Mouse (Mus musculus) stomach, postnatal 0 days (tissue): ENCODE measurements around the gene Ctnnd2.

ENCODE experiments used
- CTCF ChIP-seq: IDR thresholded peaks from 2 replicates; pipeline ENCODE4 v1.5.1; 2016; ENCODE audit warnings: antibody characterized with exemption, low read depth, mild to moderate bottlenecking, moderate library complexity
- EP300 ChIP-seq: optimal IDR thresholded peaks from 2 replicates; pipeline ENCODE3; 2016; ENCODE audit warnings: antibody characterized with exemption

GRCm38 (mm10) chr15:31006825-31007157, 834.4 kb downstream of the Ctnnd2 start:
- TF ChIP-seq CTCF (no peak), EP300 (no peak)
